Mouse (Mus musculus): Measurements from ENCODE around the gene Snx18. TPM values are rescaled to one million over a fixed set of nuclear protein-coding genes. Genes with fewer than 3 reads are reported as not detected.

Snx18 gene
- total RNA-seq, 1 experiment = 47.5 TPM

- no peaks in the 10 kb centered on the region for H3K36me3 ChIP-seq (ENCODE audit: control insufficient read depth, insufficient read depth, low read length, poor library complexity, severe bottlenecking)
- no peak overlapping the region for H3K4me3 ChIP-seq (ENCODE audit: insufficient read depth in 1 of 2, low read depth in 1 of 2, low read length in 2 of 2, poor library complexity in 1 of 2, severe bottlenecking in 1 of 2)
- H3K4me1 ChIP-seq (ENCODE audit: control insufficient read depth in 2 of 2, insufficient read depth in 2 of 2, low read length in 2 of 2, poor library complexity in 1 of 2) = peaks cover 0 to 8% of the 10 kb centered on the region in 2 experiments; a peak in 2 of 4 replicates
- H3K9me3 ChIP-seq (ENCODE audit: control insufficient read depth, insufficient read depth, low read depth, low read length) = no peaks in the 10 kb centered on the region
- DNase-seq (ENCODE audit: low read depth, low spot score) = no peak
- no peak overlapping the region for H3K9ac ChIP-seq (ENCODE audit: insufficient read depth, low read depth, low read length, poor library complexity, severe bottlenecking)
- TF ChIP-seq CHD2 (IDR thresholded peaks at IDR 0.05; ENCODE audit: low read depth, low read length) = no peak
- TF ChIP-seq MAFK (IDR thresholded peaks at IDR 0.05; ENCODE audit: insufficient read depth, low read depth, low read length) = no peak
- no peak for TF ChIP-seq ZC3H11A (IDR thresholded peaks at IDR 0.05; ENCODE audit: borderline replicate concordance, low read depth, low read length)
- in situ Hi-C loops (cut with MboI; ENCODE audit: low sequenced_read_pairs in 2 of 2, unreplicated experiment in 2 of 2) = loop anchor here (25.0 kb wide), 1 partner anchor 295 kb away; no protein-coding TSS in a partner anchor
- no peak overlapping the region for H3K27ac ChIP-seq (ENCODE audit: insufficient read depth, low read depth, low read length, poor library complexity, severe bottlenecking)
Measured at GRCm38 (mm10) chr13:113632506-113632905, 14.1 kb upstream of the Snx18 start.

DNA sequence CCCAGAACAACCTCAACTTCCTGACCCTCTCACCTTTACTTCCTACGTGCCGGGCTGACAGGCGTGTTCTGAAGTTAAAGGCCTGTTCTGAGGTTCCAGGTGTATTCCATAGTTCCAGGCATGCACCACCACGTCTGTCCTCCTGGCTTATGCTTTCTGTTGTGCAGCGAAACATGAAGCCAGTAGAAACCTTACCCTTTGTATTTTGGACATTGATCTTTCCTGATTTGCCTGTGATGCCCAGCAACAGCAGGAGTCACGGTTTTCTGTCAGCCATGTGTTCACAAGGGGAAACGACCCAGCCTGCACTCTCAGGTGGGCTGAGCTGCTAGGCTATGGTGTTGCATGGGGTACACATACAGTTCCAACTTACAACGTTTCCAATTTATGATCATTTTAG is 9.2 kb upstream of the Snx18 start:
- no peaks in the 10 kb centered on the region for H3K9me3 ChIP-seq (ENCODE audit: control insufficient read depth, insufficient read depth, low read depth, low read length)
- no peaks in the 10 kb centered on the region for H3K36me3 ChIP-seq (ENCODE audit: control insufficient read depth, insufficient read depth, low read length, poor library complexity, severe bottlenecking)
- H3K27ac ChIP-seq (ENCODE audit: insufficient read depth, low read depth, low read length, poor library complexity, severe bottlenecking) = no peak overlapping the region
- TF ChIP-seq MAFK (IDR thresholded peaks at IDR 0.05; ENCODE audit: insufficient read depth, low read depth, low read length) = no peak
- no peak for TF ChIP-seq HCFC1 (IDR thresholded peaks at IDR 0.05; ENCODE audit: borderline replicate concordance, insufficient read depth, low read length)
- no peak for TF ChIP-seq ZNF384 (IDR thresholded peaks at IDR 0.05; ENCODE audit: low read depth, low read length)
- no peak for TF ChIP-seq ZC3H11A (IDR thresholded peaks at IDR 0.05; ENCODE audit: borderline replicate concordance, low read depth, low read length)
- no peak for TF ChIP-seq CHD2 (IDR thresholded peaks at IDR 0.05; ENCODE audit: low read depth, low read length)
- H3K4me3 ChIP-seq (ENCODE audit: insufficient read depth in 1 of 2, low read depth in 1 of 2, low read length in 2 of 2, poor library complexity in 1 of 2, severe bottlenecking in 1 of 2) = no peak overlapping the region
- peaks cover 0 to 2% of the 10 kb centered on the region in 2 experiments; a peak in 2 of 4 replicates for H3K4me1 ChIP-seq (ENCODE audit: control insufficient read depth in 2 of 2, insufficient read depth in 2 of 2, low read length in 2 of 2, poor library complexity in 1 of 2)
- no peak overlapping the region for H3K9ac ChIP-seq (ENCODE audit: insufficient read depth, low read depth, low read length, poor library complexity, severe bottlenecking)
- in situ Hi-C loops (cut with MboI; ENCODE audit: low sequenced_read_pairs in 2 of 2, unreplicated experiment in 2 of 2) = loop anchor here (25.0 kb wide), 1 partner anchor 290 kb away; no protein-coding TSS in a partner anchor
- no peak for DNase-seq (ENCODE audit: low read depth, low spot score)

DNA sequence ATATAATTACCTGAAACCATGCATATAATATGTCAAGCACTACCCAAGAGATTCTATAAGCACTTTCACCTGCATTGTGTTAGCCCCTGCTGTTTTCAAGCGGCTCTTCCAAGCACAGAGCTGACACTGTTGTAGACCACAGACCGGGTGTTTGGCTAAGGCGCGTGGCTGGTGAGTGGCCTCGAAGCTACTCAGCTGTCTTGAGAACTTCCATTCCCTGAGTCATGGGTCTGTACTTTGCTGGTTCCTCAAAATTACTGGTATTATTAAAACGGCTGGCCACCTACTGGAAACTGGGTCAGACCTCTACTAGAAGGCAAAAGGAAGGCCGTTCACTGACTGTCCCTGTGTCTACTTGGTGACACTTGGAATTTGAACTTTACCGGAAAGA is 4.5 kb upstream of the Snx18 start:
- no peak for DNase-seq (ENCODE audit: low read depth, low spot score)
- H3K27ac ChIP-seq (ENCODE audit: insufficient read depth, low read depth, low read length, poor library complexity, severe bottlenecking) = no peak overlapping the region
- peaks cover 3 to 4% of the 10 kb centered on the region in 2 experiments; a peak in 2 of 4 replicates for H3K4me1 ChIP-seq (ENCODE audit: control insufficient read depth in 2 of 2, insufficient read depth in 2 of 2, low read length in 2 of 2, poor library complexity in 1 of 2)
- no peaks in the 10 kb centered on the region for H3K9me3 ChIP-seq (ENCODE audit: control insufficient read depth, insufficient read depth, low read depth, low read length)
- no peaks in the 10 kb centered on the region for H3K36me3 ChIP-seq (ENCODE audit: control insufficient read depth, insufficient read depth, low read length, poor library complexity, severe bottlenecking)
- in situ Hi-C loops (cut with MboI; ENCODE audit: low sequenced_read_pairs in 2 of 2, unreplicated experiment in 2 of 2) = no loop called here
- H3K4me3 ChIP-seq (ENCODE audit: insufficient read depth in 1 of 2, low read depth in 1 of 2, low read length in 2 of 2, poor library complexity in 1 of 2, severe bottlenecking in 1 of 2) = no peak overlapping the region
- TF ChIP-seq HCFC1 (IDR thresholded peaks at IDR 0.05; ENCODE audit: borderline replicate concordance, insufficient read depth, low read length) (no peak), MAFK (IDR thresholded peaks at IDR 0.05; ENCODE audit: insufficient read depth, low read depth, low read length) (no peak)
- no peak overlapping the region for H3K9ac ChIP-seq (ENCODE audit: insufficient read depth, low read depth, low read length, poor library complexity, severe bottlenecking)

GRCm38 (mm10) chr13:113622122-113622864 is 3.9 kb upstream of the Snx18 start:
- TF ChIP-seq ZNF384 (IDR thresholded peaks at IDR 0.05; ENCODE audit: low read depth, low read length) (no peak), MAFK (IDR thresholded peaks at IDR 0.05; ENCODE audit: insufficient read depth, low read depth, low read length) (no peak), ZC3H11A (IDR thresholded peaks at IDR 0.05; ENCODE audit: borderline replicate concordance, low read depth, low read length) (no peak), CHD2 (IDR thresholded peaks at IDR 0.05; ENCODE audit: low read depth, low read length) (no peak), HCFC1 (IDR thresholded peaks at IDR 0.05; ENCODE audit: borderline replicate concordance, insufficient read depth, low read length) (no peak)
- Histone ChIP-seq H3K9me3 (ENCODE audit: control insufficient read depth, insufficient read depth, low read depth, low read length) (no peaks in the 10 kb centered on the region), H3K27ac (ENCODE audit: insufficient read depth, low read depth, low read length, poor library complexity, severe bottlenecking) (no peak overlapping the region), H3K4me1 (ENCODE audit: control insufficient read depth in 2 of 2, insufficient read depth in 2 of 2, low read length in 2 of 2, poor library complexity in 1 of 2) (peaks cover 3 to 4% of the 10 kb centered on the region in 2 experiments; a peak in 2 of 4 replicates), H3K4me3 (ENCODE audit: insufficient read depth in 1 of 2, low read depth in 1 of 2, low read length in 2 of 2, poor library complexity in 1 of 2, severe bottlenecking in 1 of 2) (no peak overlapping the region), H3K9ac (ENCODE audit: insufficient read depth, low read depth, low read length, poor library complexity, severe bottlenecking) (no peak overlapping the region), H3K36me3 (ENCODE audit: control insufficient read depth, insufficient read depth, low read length, poor library complexity, severe bottlenecking) (no peaks in the 10 kb centered on the region)
- in situ Hi-C loops (cut with MboI; ENCODE audit: low sequenced_read_pairs in 2 of 2, unreplicated experiment in 2 of 2) = no loop called here
- DNase-seq (ENCODE audit: low read depth, low spot score) = no peak

Data from ES-E14 (cell line).